Mouse (Mus musculus) heart, postnatal 0 days (tissue): ENCODE data around the gene Slx4ip.

Source experiments
- CTCF ChIP-seq: IDR thresholded peaks from 2 replicates; pipeline ENCODE4 v1.5.1; 2016; ENCODE audit warnings: antibody characterized with exemption, control low read depth, low read depth
- EP300 ChIP-seq: IDR thresholded peaks from 2 replicates; pipeline ENCODE4 v1.6.1; 2016; ENCODE audit warnings: antibody characterized with exemption, low read depth

DNA sequence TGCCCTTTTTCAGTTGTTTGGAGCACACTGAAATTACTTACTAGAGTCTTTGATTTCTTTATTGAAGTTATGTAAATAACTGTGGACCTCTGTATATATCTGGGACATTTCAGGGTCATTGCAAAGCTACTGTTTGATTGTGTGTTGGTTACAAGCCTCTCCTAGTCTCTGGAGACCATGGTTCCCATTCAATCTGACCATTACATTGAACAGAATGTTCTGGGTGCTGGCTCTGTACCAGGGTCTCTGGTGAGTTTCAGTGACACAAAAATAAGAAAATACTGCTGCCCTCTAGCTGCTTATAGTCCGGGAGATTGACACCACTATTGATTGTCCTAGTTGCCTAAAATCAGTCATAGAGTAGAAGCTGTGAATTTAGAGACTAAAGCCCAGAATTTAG, 158.9 kb downstream of the Slx4ip start:
- TF ChIP-seq CTCF (no peak), EP300 (no peak)
